Mouse (Mus musculus) lung, embryonic 14.5 days (tissue): Measurements from ENCODE around the gene Gfra4. TPM values are rescaled to one million over a fixed set of nuclear protein-coding genes. Genes with fewer than 3 reads are reported as not detected.

Source experiments
- ATAC-seq: fragments of 200-750 bp; cut with Nextera tagmentation; 2 replicates; pipeline ENCODE4 v1.8.0; 2017; ENCODE audit warnings: mild to moderate bottlenecking, moderate TSS enrichment, moderate library complexity; ENCODE audit not compliant: insufficient read depth
- DNase-seq: peaks from one replicate; pipeline ENCODE4 v3.0.0-alpha.2; 2015
- H3K27ac ChIP-seq: fragments of 300-500 bp; sonication (generic); 2 replicates; pipeline ENCODE4 v1.5.1; 2014; ENCODE audit warnings: low read depth, mild to moderate bottlenecking, moderate library complexity
- H3K27me3 ChIP-seq: fragments of 300-500 bp; sonication (generic); 2 replicates; pipeline ENCODE4 v1.6.1; 2014; ENCODE audit warnings: low read length, control low read depth; ENCODE audit not compliant: insufficient read depth
- H3K36me3 ChIP-seq: fragments of 300-500 bp; sonication (generic); 2 replicates; pipeline ENCODE4 v1.6.1; 2014; ENCODE audit warnings: control low read depth; ENCODE audit not compliant: insufficient read depth
- H3K4me1 ChIP-seq: fragments of 300-500 bp; sonication (generic); 2 replicates; pipeline ENCODE4 v1.6.1; 2014; ENCODE audit warnings: antibody characterized with exemption, control low read depth; ENCODE audit not compliant: insufficient read depth
- H3K4me2 ChIP-seq: fragments of 300-500 bp; sonication (generic); 2 replicates; pipeline ENCODE4 v1.6.1; 2014; ENCODE audit warnings: mild to moderate bottlenecking
- H3K4me3 ChIP-seq: fragments of 300-500 bp; sonication (generic); 2 replicates; pipeline ENCODE4 v1.5.1; 2014; ENCODE audit warnings: low read depth, low read length
- H3K9ac ChIP-seq: fragments of 300-500 bp; sonication (generic); 2 replicates; pipeline ENCODE4 v1.6.1; 2014
- H3K9me3 ChIP-seq: fragments of 300-500 bp; sonication (generic); 2 replicates; pipeline ENCODE4 v1.6.1; 2016; ENCODE audit warnings: low read depth, low read length, control low read depth
- CTCF ChIP-seq: IDR thresholded peaks from 2 replicates; pipeline ENCODE4 v1.5.1; 2016; ENCODE audit warnings: antibody characterized with exemption, low read depth
- WGBS: fragments of 180-500 bp; shearing (Covaris S2); extraction: QIAGEN DNeasy Blood & Tissue Kit; methylation state at CpG from one replicate; pipeline ENCODE4 v1.1.7; 2014; 5-methylcytosine and 5-hydroxymethylcytosine counted together
- polyA plus RNA-seq: library from polyadenylated mRNA; unstranded; fragments of >200 nt; fragmentation: Nextera tagmentation; extraction: Ambion mirVana; gene quantifications from 2 replicates; pipeline ENCODE4 v1.2.1, GENCODE M21; 2014

The Gfra4 gene
- polyA plus RNA-seq = 13.5 and 16.3 TPM in 2 replicates

DNA sequence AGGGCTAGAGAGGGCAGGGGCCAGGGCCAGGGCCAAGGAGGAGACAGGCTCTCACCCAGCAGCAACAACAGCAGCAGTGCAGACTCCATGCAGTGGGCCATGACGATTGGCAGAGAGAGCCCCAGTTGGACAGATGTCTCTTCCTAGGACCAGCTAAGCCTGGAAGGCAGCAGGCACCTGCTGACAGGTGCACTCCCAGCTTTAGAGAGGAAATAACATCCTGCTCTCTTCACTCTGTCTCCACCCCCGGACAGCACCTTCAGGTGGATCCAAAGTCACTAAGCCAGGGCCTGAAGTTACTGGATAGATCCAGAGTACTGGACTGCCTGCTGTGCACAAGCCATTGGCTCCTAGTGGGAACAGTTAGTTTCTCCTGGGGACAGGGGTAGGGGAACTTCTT is at the start of gene Gfra4:
Gfra4 (minus strand) TSS at position 101 of the 400 bp plus-strand sequence.
- Histone ChIP-seq H3K4me3 (0 out of 2 replicates have a peak within 1 kb of the TSS, but pooled peaks have one; percentile 54), H3K27ac (no peak within 1 kb of the TSS), H3K4me2 (no peak within 1 kb of the TSS), H3K9me3 (no peaks in the 10 kb centered on the region), H3K9ac (no peak within 1 kb of the TSS), H3K27me3 (peaks cover 38% of the 10 kb centered on the region), H3K4me1 (peaks cover 10% of the 10 kb centered on the region; the same call in 1 of the 2 replicates), H3K36me3 (no peaks in the 10 kb centered on the region)
- 68% methylated on average over 2 of the region's 2 CpGs for WGBS
- DNase-seq (no peak), ATAC-seq (no peak)
- no peak for TF ChIP-seq CTCF

DNA sequence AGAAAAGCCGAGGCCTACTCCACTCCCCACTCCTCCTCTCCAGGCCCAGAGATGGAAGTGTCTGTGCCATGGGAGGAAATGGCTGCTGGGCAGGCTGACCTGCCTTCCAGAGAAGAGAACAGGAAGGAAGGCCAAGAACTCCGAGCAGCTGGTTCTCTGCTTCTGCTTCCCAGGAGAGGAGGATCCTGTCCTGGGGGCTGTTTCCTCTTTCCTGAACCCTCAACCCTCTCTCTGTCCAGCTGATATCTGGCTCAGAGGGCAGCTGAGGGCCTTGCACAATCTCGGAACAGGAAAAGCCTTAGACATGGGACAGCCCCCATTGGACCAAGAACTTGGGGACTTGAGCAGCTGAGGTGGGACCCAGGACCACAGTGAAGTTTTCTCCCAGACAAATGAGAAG is 48.0 kb upstream of the Gfra4 start:
- Histone ChIP-seq H3K9ac (no peak overlapping the region), H3K4me1 (no peaks in the 10 kb centered on the region), H3K4me3 (no peak overlapping the region), H3K9me3 (no peaks in the 10 kb centered on the region), H3K27me3 (no peaks in the 10 kb centered on the region), H3K36me3 (no peaks in the 10 kb centered on the region), H3K27ac (no peak overlapping the region), H3K4me2 (no peak overlapping the region)
- DNase-seq (no peak), ATAC-seq (no peak)
- 64% methylated on average over 3 of the region's 3 CpGs for WGBS
- no peak for TF ChIP-seq CTCF

DNA sequence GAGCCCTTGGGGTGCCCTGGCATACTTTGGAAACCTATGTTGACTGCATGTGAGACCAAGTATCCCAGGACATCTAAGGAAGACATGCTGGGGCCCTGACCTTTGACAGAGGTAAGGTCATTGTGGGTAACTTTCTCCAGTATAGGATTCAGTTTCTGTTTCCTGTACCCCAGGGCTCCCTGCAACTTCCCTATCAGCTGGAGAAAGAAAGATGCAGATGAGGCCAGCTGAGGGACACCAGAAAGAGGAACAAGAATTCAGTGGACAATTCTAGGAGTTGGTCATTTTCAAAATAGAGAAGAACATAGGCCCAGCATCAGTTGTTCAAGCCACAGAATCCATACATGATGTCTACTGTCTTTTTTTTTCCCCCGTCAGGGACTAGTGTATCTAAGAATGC is 46.7 kb upstream of the Gfra4 start:
- no peaks in the 10 kb centered on the region for H3K4me1 ChIP-seq
- TF ChIP-seq CTCF = no peak
- no peaks in the 10 kb centered on the region for H3K9me3 ChIP-seq
- no peaks in the 10 kb centered on the region for H3K36me3 ChIP-seq
- no peak overlapping the region for H3K9ac ChIP-seq
- H3K4me3 ChIP-seq = no peak overlapping the region
- H3K27ac ChIP-seq = no peak overlapping the region
- ATAC-seq = no peak
- no peaks in the 10 kb centered on the region for H3K27me3 ChIP-seq
- no peak for DNase-seq
- 96% methylated on average over 1 of the region's 1 CpGs for WGBS
- no peak overlapping the region for H3K4me2 ChIP-seq

DNA sequence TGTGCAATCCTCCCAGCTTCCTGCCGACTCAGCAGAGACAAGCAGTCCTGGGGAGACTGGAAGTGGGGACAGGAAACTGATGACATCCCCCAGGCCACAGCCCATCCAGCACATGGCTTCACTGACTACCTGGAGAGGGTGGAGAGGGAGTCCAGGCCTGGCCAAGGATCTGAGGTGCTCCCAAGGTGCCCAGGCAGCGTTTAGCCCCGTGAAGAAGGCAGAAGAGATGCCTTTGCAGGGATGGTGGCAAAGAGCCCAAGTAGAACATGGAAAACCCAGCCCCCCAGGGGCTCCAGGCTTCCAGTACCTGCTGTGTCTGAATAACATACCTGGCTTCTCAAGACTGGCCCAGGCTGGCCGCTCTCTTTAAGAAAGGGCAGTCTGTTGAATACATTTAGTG is 45.7 kb upstream of the Gfra4 start:
- DNase-seq (peak; percentile 18), ATAC-seq (no peak)
- Histone ChIP-seq H3K27me3 (no peaks in the 10 kb centered on the region), H3K4me2 (no peak overlapping the region), H3K9ac (no peak overlapping the region), H3K36me3 (no peaks in the 10 kb centered on the region), H3K9me3 (no peaks in the 10 kb centered on the region), H3K4me3 (no peak overlapping the region), H3K4me1 (no peaks in the 10 kb centered on the region), H3K27ac (no peak overlapping the region)
- 64% methylated on average over 4 of the region's 4 CpGs for WGBS
- no peak for TF ChIP-seq CTCF

DNA sequence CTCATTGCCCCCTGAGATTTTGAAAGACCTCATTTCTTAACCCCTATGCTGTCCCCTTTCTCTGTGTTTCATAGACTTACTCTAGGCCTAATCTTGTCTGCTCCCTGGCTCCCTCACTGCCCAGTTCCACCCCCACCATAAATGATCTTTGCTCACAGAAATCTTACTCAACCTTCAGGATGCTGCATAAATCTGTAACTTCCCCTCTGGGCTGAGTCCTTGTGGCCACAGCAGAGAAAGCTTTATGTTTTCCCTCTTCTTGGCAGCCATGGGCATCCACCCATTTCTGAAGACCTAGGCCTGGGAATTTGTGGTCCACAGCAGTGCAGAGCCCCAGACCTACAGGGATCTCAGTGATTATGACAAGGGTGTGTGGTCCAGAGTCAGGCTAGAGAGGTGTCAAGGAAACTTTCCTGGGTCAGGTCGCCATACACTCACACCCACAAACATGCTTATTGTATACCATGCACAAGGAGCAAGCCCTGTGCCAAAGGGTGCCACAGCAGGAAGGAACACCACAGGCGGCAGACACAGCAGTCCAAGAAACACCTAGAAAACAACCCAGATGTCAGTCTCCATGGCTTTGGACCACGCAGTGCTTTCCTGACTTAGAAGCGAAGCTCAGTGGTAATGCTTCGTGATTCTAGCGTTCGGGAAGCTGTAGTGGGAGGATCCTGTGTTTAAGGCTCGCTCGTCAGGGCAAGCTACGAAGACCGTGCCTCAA is 43.9 kb upstream of the Gfra4 start, which contains the start of gene Siglec1:
Siglec1 (minus strand) TSS at position 99 of the 724 bp plus-strand sequence.
- Histone ChIP-seq H3K4me1 (no peaks in the 10 kb centered on the region), H3K27me3 (no peaks in the 10 kb centered on the region), H3K4me3 (no peak within 1 kb of the TSS), H3K4me2 (no peak within 1 kb of the TSS), H3K9ac (no peak within 1 kb of the TSS), H3K9me3 (no peaks in the 10 kb centered on the region), H3K27ac (no peak within 1 kb of the TSS), H3K36me3 (no peaks in the 10 kb centered on the region)
- TF ChIP-seq CTCF = no peak
- ATAC-seq (no peak), DNase-seq (no peak)
- 79% methylated on average over 11 of the region's 11 CpGs for WGBS

- H3K9ac ChIP-seq = no peak overlapping the region
- H3K4me2 ChIP-seq = no peak overlapping the region
- H3K4me3 ChIP-seq = no peak overlapping the region
- TF ChIP-seq CTCF = no peak
- ATAC-seq (no peak), DNase-seq (no peak)
- H3K27me3 ChIP-seq = no peaks in the 10 kb centered on the region
- WGBS = 82% methylated on average over 4 of the region's 4 CpGs
- H3K36me3 ChIP-seq = no peaks in the 10 kb centered on the region
- no peaks in the 10 kb centered on the region for H3K4me1 ChIP-seq
- H3K27ac ChIP-seq = no peak overlapping the region
- H3K9me3 ChIP-seq = no peaks in the 10 kb centered on the region
Observed at GRCm38 (mm10) chr2:131084206-131084605, 41.3 kb upstream of the Gfra4 start.

DNA sequence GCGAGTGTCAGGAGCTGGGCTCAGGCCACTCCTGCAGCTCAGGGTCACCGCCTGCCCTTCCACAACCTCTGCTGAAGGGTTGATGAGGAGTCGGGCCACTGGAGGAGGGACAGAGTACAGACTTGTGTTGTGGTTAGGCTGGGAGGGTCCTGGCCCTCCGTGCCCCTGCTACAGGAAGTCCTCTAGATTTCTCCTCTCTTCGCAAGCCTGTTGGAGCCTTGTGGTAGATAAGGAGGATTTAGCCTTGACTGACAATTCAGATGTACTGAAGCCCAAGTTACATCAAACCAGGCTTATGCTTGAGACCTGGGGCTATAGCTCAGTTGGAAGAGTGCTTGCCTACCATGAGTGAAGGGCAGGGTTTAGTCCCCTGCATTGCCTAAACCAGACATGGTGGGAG is 37.6 kb upstream of the Gfra4 start:
- Histone ChIP-seq H3K27ac (no peak overlapping the region), H3K4me1 (no peaks in the 10 kb centered on the region), H3K27me3 (no peaks in the 10 kb centered on the region), H3K9me3 (no peaks in the 10 kb centered on the region), H3K36me3 (no peaks in the 10 kb centered on the region), H3K9ac (no peak overlapping the region), H3K4me3 (no peak overlapping the region), H3K4me2 (no peak overlapping the region)
- TF ChIP-seq CTCF = no peak
- ATAC-seq = no peak
- WGBS = 61% methylated on average over 5 of the region's 5 CpGs
- no peak for DNase-seq
